ENCODE assay signal across 17 mouse cellular contexts in the genomic region with DNA sequence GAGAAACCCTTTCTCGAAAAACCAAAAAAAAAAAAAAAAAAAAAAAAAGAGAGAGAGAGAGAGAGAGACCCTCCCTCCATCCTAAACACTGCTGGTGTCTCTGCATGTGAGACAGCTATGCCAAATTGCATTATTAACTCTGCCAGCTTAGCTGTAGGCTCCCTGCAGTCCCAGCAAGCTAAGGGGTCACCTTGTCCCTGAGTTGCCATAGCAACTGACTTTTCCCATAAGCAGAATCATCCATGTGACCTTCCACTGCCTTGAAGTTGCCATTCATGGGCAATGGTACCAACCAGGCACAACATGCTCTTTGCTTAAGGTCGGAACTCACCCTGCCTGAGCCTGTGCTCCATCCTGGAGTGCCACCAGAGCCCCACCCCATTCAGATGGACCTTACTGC. TPM values are rescaled to one million over a fixed set of nuclear protein-coding genes. Genes with fewer than 3 reads are reported as not detected.
DNase-seq lines count a peak whose midpoint lies in the region; ATAC-seq lines count a peak whose summit lies in the region.
"Had no signal": no experiment of that assay in that cellular context is flagged by ENCODE, and none has a peak within 500 bp of the region (broad histone marks: within the 10 kb centered on the region; RNA-seq: fewer than 3 reads in every experiment).

No protein-coding gene starts in this region.

- peak overlapping the region; percentile 26; the same call in 1 of the 2 replicates for H3K27ac ChIP-seq in hindbrain, embryonic 15.5 days (replicated peaks)
- no peak overlapping the region for H3K27ac ChIP-seq in hindbrain, embryonic 13.5 days
- H3K27ac ChIP-seq in midbrain, embryonic 14.5 days (replicated peaks; ENCODE audit: low read depth, low read length) = 0 out of 2 replicates have a peak overlapping the region, but pooled peaks have one; percentile 26
- H3K27ac ChIP-seq in midbrain, embryonic 13.5 days = no peak overlapping the region
- H3K27ac ChIP-seq: embryonic facial prominence, embryonic 12.5 days had no signal

- WGBS in hindbrain, embryonic 15.5 days = 66% methylated on average over 2 of the region's 2 CpGs
- 83% methylated on average over 2 of the region's 2 CpGs for WGBS in hindbrain, embryonic 13.5 days
- 71% methylated on average over 2 of the region's 2 CpGs for WGBS in midbrain, embryonic 14.5 days
- 56% methylated on average over 2 of the region's 2 CpGs for WGBS in midbrain, embryonic 13.5 days

- H3K4me3 ChIP-seq in hindbrain, embryonic 15.5 days = no peak overlapping the region
- no peak overlapping the region for H3K4me3 ChIP-seq in hindbrain, embryonic 13.5 days
- H3K4me3 ChIP-seq in midbrain, embryonic 14.5 days (replicated peaks; ENCODE audit: low read depth, low read length) = no peak overlapping the region
- H3K4me3 ChIP-seq in midbrain, embryonic 13.5 days (replicated peaks) = no peak overlapping the region
- H3K4me3 ChIP-seq: embryonic facial prominence, embryonic 12.5 days; heart, embryonic 12.5 days had no signal

- H3K9me3 ChIP-seq in hindbrain, embryonic 15.5 days = no peaks in the 10 kb centered on the region
- no peaks in the 10 kb centered on the region for H3K9me3 ChIP-seq in hindbrain, embryonic 13.5 days
- no peaks in the 10 kb centered on the region for H3K9me3 ChIP-seq in midbrain, embryonic 14.5 days (ENCODE audit: control insufficient read depth, low read length)
- H3K9me3 ChIP-seq in midbrain, embryonic 13.5 days = no peaks in the 10 kb centered on the region
- H3K9me3 ChIP-seq: embryonic facial prominence, embryonic 12.5 days; heart, embryonic 12.5 days had no signal

- no peak for ATAC-seq in hindbrain, embryonic 15.5 days (ENCODE audit: low FRiP score, low read depth)
- no peak for ATAC-seq in hindbrain, embryonic 13.5 days (ENCODE audit: low FRiP score)
- no peak for ATAC-seq in midbrain, embryonic 14.5 days (ENCODE audit: low FRiP score, low TSS enrichment)
- no peak for ATAC-seq in midbrain, embryonic 13.5 days
- no peak for ATAC-seq in CD4-positive, CD25-positive, alpha-beta regulatory T cell, adult 4 months
- ATAC-seq: forebrain, postnatal 0 days; intestine, embryonic 16.5 days had no signal

- no peaks in the 10 kb centered on the region for H3K36me3 ChIP-seq in hindbrain, embryonic 15.5 days
- H3K36me3 ChIP-seq in hindbrain, embryonic 13.5 days = no peaks in the 10 kb centered on the region
- H3K36me3 ChIP-seq in midbrain, embryonic 14.5 days (ENCODE audit: control insufficient read depth, insufficient read depth, low read length) = no peaks in the 10 kb centered on the region
- no peaks in the 10 kb centered on the region for H3K36me3 ChIP-seq in midbrain, embryonic 13.5 days
- H3K36me3 ChIP-seq: heart, embryonic 12.5 days had no signal

- no peaks in the 10 kb centered on the region for H3K27me3 ChIP-seq in hindbrain, embryonic 15.5 days
- H3K27me3 ChIP-seq in hindbrain, embryonic 13.5 days = no peaks in the 10 kb centered on the region
- no peaks in the 10 kb centered on the region for H3K27me3 ChIP-seq in midbrain, embryonic 14.5 days (ENCODE audit: control insufficient read depth, insufficient read depth, low read length)
- no peaks in the 10 kb centered on the region for H3K27me3 ChIP-seq in midbrain, embryonic 13.5 days
- H3K27me3 ChIP-seq: embryonic facial prominence, embryonic 12.5 days; heart, embryonic 12.5 days had no signal

- DNase-seq in midbrain, embryonic 14.5 days = peak; percentile 50
- DNase-seq in retina, postnatal 1 day = peak; percentile 26
- DNase-seq in retina, embryonic 14.5 days (ENCODE audit: low spot score) = no peak
- DNase-seq: adrenal gland, adult 8-10 months; adrenal gland, postnatal 36 days; cerebellum, adult 11-12 months; cerebellum, adult 9-10 months; cerebellum, postnatal 25 days; forebrain, postnatal 0 days; gastrocnemius, postnatal 14 days had no signal

- no peak overlapping the region for H3K4me2 ChIP-seq in hindbrain, embryonic 15.5 days
- H3K4me2 ChIP-seq in hindbrain, embryonic 13.5 days = no peak overlapping the region
- H3K4me2 ChIP-seq in midbrain, embryonic 14.5 days (ENCODE audit: low read length) = no peak overlapping the region
- H3K4me2 ChIP-seq in midbrain, embryonic 13.5 days (replicated peaks) = no peak overlapping the region
- H3K4me2 ChIP-seq: embryonic facial prominence, embryonic 12.5 days; heart, embryonic 12.5 days had no signal

- no peak overlapping the region for H3K9ac ChIP-seq in hindbrain, embryonic 15.5 days
- no peak overlapping the region for H3K9ac ChIP-seq in hindbrain, embryonic 13.5 days
- H3K9ac ChIP-seq in midbrain, embryonic 14.5 days (replicated peaks; ENCODE audit: low read length) = no peak overlapping the region
- no peak overlapping the region for H3K9ac ChIP-seq in midbrain, embryonic 13.5 days (replicated peaks)
- H3K9ac ChIP-seq: embryonic facial prominence, embryonic 12.5 days; forebrain, postnatal 0 days; heart, embryonic 12.5 days had no signal

- H3K4me1 ChIP-seq in hindbrain, embryonic 15.5 days (replicated peaks) = peaks cover 5% of the 10 kb centered on the region
- H3K4me1 ChIP-seq in hindbrain, embryonic 13.5 days (replicated peaks) = peaks cover 14% of the 10 kb centered on the region
- no peaks in the 10 kb centered on the region for H3K4me1 ChIP-seq in midbrain, embryonic 14.5 days (ENCODE audit: control insufficient read depth, insufficient read depth, low read length)
- H3K4me1 ChIP-seq in midbrain, embryonic 13.5 days (replicated peaks) = peaks cover 10% of the 10 kb centered on the region

RNA-seq across cellular contexts. Expression of gene Usp36, which starts 5.0 kb away (rescaled TPM):
- 16.8 and 19.8 TPM in 2 replicates for polyA plus RNA-seq in hindbrain, embryonic 15.5 days (2015; fragmentation: Nextera tagmentation; extraction: Ambion mirVana)
- 16.0 and 17.6 TPM in 2 replicates for polyA plus RNA-seq in hindbrain, embryonic 13.5 days (2015; fragmentation: Nextera tagmentation; extraction: Ambion mirVana)
- polyA plus RNA-seq in midbrain, embryonic 14.5 days (2014; fragmentation: Nextera tagmentation; extraction: Ambion mirVana) = 11.7 and 13.4 TPM in 2 replicates
- 16.3 and 16.8 TPM in 2 replicates for polyA plus RNA-seq in midbrain, embryonic 13.5 days (2015; fragmentation: Nextera tagmentation; extraction: Ambion mirVana)
- 10 to 100 TPM; 21.1 to 33.0 TPM for polyA plus RNA-seq in CD4-positive, CD25-positive, alpha-beta regulatory T cell, adult 4 months (2017; shearing (Covaris generic))

RNA-seq across cellular contexts. Expression of gene Cyth1, which starts 46.6 kb away (rescaled TPM):
- 24.9 and 25.8 TPM in 2 replicates for polyA plus RNA-seq in hindbrain, embryonic 15.5 days (2015; fragmentation: Nextera tagmentation; extraction: Ambion mirVana)
- polyA plus RNA-seq in hindbrain, embryonic 13.5 days (2015; fragmentation: Nextera tagmentation; extraction: Ambion mirVana) = 24.0 and 24.4 TPM in 2 replicates
- 23.3 and 33.3 TPM in 2 replicates for polyA plus RNA-seq in midbrain, embryonic 14.5 days (2014; fragmentation: Nextera tagmentation; extraction: Ambion mirVana)
- polyA plus RNA-seq in midbrain, embryonic 13.5 days (2015; fragmentation: Nextera tagmentation; extraction: Ambion mirVana) = 22.3 and 30.7 TPM in 2 replicates
- 10 to 100 TPM; 34.7 to 59.5 TPM for polyA plus RNA-seq in CD4-positive, CD25-positive, alpha-beta regulatory T cell, adult 4 months (2017; shearing (Covaris generic))

RNA-seq across cellular contexts. Expression of gene Cep295nl, which starts 47.3 kb away (rescaled TPM):
- 0.08 and 0.34 TPM in 2 replicates for polyA plus RNA-seq in hindbrain, embryonic 15.5 days (2015; fragmentation: Nextera tagmentation; extraction: Ambion mirVana)
- 0.22 and 0.26 TPM in 2 replicates for polyA plus RNA-seq in hindbrain, embryonic 13.5 days (2015; fragmentation: Nextera tagmentation; extraction: Ambion mirVana)
- polyA plus RNA-seq in midbrain, embryonic 14.5 days (2014; fragmentation: Nextera tagmentation; extraction: Ambion mirVana) = 0.21 and 0.22 TPM in 2 replicates
- polyA plus RNA-seq in midbrain, embryonic 13.5 days (2015; fragmentation: Nextera tagmentation; extraction: Ambion mirVana) = 0.17 and 0.22 TPM in 2 replicates
- polyA plus RNA-seq in CD4-positive, CD25-positive, alpha-beta regulatory T cell, adult 4 months (2017; shearing (Covaris generic)) = under 1 TPM; 0.32 to 0.52 TPM

Comparison
In these comparisons a context has a peak if more than half of its experiments do, and no peak if none do; other contexts are left out.
1. H3K27ac ChIP-seq: peak in hindbrain, embryonic 15.5 days (single experiment) and midbrain, embryonic 14.5 days (single experiment); none in hindbrain, embryonic 13.5 days (single experiment) and midbrain, embryonic 13.5 days (single experiment).